Mouse (Mus musculus) left cerebral cortex, adult 8-10 months (tissue): Measurements from ENCODE around the gene Fgfr2. TPM values are rescaled to one million over a fixed set of nuclear protein-coding genes. Genes with fewer than 3 reads are reported as not detected.

Experiments
- DNase-seq, 2 experiments: peaks; one replicate each; pipeline ENCODE4 v3.0.0; 2022; ENCODE audit warnings: low spot score in 2 of 2
- total RNA-seq, 4 experiments: library from RNA; stranded (reverse); gene quantifications; 2 replicates each; pipeline ENCODE4 v1.2.4; 2022

The Fgfr2 gene
- total RNA-seq, 4 experiments from 2014 or later = 50.6 to 73.1 (median 64.8) TPM

DNA sequence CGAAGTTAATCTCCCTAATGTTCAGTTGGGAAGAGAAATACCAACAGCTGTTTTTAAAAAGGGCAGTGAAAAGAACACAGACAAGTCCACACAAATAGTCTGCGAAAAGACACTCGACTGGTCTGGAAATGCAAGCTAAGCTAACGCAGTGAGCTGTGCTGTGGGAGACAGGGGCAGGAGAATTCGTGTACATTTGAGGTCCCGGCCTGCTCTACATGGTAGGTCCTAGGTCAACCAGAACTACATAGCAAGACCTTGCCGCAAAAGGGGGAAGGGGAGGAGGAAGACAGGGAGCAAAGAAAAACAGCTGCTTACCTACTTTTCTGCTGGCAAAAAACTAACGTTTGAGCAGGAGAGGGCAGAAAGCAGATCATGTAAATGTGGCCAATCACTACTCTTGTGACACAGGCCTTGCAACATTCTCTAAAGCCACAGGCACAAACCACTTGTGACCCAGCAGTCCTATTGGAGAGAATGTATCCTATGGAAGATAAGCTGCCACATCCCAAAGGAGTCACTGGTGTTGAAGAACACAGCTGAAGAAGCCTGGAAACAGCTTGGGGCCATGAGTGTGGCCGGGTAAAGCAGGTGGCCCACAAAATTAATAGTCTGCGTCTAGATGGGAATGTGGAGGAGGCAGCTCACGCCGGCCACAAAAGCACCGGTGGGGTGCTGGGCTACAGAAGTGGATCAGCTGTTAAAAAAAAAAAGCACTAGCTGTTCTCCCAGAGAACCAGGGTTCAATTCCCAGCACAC is 396.9 kb downstream of the Fgfr2 start:
- DNase-seq = no peak

- no peak for DNase-seq
Observed at GRCm38 (mm10) chr7:132724501-132725062, 398.6 kb downstream of the Fgfr2 start.

- DNase-seq = peak in 1 of 2 experiments; percentile 70
Observed at GRCm38 (mm10) chr7:132723906-132724305, 399.2 kb downstream of the Fgfr2 start.

DNA sequence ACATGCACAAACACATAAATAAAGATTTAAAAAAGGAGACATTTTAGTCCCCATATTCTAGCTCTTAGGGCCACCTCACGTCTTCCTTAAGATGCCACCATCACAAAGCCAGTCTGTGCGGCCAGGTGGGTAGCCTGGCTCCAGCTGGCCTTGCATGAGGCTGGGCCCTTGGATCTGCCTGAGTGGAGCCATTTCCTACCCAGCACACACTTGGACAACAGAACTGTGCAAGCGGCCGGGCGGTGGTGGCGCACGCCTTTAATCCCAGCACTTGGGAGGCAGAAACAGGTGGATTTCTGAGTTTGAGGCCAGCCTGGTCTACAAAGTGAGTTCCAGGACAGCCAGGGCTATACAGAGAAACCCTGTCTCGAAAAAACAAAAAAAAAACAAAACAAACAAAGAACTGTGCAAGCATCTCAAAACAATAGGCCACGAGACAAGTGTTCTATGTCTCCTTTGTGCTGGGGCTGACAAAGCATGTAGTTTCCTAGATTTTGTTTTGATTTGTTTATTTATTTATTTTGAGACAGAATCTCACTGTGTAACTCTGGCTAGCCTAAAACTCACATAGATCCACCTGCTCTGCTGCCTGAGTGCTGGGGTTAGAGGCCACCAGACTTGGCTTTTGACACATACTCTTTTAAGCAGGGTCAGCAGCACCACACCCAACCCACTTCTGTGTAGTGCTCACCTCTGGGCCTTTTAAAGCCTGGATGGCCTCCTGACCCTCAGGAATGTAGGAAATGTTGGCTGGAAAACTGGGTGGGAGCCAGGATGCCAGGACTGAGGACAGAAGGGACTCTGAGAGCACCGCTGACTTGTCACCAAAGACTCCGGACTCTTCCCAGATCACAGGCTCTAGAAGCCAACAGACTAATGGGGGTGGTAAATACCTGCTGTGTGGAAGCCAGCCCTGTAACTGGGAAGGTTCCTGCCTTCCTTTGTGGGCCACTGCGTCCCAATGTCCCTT is 400.5 kb downstream of the Fgfr2 start:
- DNase-seq = no peak

DNA sequence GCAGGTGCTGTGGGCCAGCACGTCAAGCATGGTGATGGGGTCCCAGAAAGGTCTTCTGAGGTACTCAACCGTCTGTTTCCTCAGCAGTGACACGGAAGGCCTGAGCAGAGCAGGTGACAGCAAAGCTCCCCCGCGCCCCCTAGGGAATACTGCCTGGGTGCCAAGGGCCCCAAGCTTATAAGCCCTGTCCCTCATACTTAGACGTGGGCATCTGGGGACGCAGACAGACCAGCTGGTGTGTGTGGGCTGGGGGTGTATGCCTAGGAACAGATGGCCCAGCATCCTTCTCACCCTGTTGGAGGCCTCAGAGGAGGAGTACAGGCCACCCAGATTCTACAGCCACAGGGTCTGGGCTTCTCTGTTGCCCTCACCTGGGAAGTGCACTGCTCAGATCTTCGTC is 402.6 kb downstream of the Fgfr2 start:
- DNase-seq = peak in 1 of 2 experiments; percentile 79

- no peak for DNase-seq
Observed at GRCm38 (mm10) chr7:132719570-132719969, 403.6 kb downstream of the Fgfr2 start.

DNA sequence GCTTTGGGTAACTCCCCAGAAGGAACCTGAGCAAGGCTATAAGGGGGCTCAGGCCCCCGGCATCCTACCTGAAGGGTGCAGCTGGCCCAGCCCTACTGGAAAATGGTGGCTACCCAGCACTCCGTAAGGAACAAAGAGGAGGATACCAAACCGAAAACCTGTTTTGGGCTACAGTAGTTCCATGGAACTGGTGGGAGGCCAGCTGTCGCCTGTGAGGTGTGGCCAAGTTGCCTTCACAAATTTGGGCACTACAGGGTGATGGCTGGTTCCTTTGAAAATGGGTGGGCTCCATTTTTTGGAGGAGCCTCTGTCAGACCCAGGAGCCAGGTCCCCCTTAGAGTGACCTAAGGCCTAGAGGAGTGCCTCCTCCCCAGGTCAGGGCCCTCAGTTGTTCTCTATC is 407.9 kb downstream of the Fgfr2 start:
- DNase-seq = no peak

DNA sequence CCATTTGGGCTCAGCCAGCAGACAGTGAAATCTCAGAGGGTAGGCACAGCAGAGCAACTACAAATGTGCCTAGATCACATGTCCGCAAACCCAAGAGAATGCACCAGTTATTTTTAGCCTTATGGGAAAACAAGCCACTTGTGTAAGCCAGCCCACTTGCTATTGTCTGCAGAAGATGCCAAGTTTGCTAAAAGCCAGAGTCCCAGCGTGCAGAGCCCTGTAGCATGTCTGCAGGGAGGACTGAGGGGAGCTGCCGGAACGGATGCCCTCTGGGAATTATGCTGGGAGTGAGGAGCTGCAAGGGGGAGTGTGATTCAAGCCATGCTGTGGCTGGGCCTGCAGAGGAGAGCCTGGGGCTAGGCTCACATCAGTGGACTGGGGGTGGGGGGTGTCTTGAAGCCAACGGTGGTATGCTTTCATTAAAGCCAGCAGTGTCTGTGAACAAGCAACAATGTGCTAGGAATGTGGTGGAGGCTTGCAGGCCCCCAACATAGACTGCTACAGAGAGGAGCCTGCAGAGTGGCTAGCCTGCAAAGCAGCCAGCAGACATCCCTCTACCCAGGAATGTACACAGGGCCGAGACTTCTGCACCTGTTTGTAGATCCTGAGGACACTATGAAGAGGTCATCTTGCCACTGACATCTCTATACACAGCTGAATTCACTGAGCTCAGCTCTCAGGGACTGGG is 408.8 kb downstream of the Fgfr2 start:
- DNase-seq = peak in 1 of 2 experiments; percentile 81

DNA sequence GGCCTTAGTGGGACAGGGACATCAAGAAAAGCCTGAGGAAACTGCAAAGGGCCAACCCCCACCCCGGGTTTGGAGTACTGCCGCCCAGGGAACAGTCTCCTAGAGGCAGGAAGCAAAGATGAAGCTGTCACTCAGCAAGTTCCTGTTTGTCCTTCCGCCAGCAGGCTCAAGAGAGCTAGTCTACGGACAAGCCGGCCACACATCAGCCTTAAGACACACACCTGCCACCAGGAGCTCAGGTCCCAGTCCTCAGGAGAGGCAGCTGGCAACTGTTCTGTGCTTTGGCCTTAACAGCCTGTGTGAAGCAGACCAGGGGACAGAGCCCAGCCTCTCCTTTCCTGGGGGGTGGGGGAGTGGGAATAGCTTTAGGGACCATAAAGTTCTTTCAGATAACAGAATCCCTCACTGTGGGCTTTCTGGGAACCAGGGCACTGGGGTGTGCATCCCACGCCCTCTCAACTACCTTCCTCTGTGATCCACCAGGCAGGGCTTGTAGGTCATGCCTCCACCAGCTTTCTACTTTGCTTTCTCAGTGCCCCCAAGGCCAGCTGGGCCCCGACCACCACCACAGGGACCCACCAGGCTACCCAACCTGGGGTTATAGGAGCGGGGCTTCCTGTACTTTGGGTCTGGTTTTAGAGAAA is 409.5 kb downstream of the Fgfr2 start:
- DNase-seq = no peak

- no peak for DNase-seq
Observed at GRCm38 (mm10) chr7:132712956-132713355, 410.2 kb downstream of the Fgfr2 start.

- no peak for DNase-seq
Observed at GRCm38 (mm10) chr7:132712044-132712708, 411.0 kb downstream of the Fgfr2 start.

GRCm38 (mm10) chr7:132711579-132711978 is 411.6 kb downstream of the Fgfr2 start:
- no peak for DNase-seq

DNA sequence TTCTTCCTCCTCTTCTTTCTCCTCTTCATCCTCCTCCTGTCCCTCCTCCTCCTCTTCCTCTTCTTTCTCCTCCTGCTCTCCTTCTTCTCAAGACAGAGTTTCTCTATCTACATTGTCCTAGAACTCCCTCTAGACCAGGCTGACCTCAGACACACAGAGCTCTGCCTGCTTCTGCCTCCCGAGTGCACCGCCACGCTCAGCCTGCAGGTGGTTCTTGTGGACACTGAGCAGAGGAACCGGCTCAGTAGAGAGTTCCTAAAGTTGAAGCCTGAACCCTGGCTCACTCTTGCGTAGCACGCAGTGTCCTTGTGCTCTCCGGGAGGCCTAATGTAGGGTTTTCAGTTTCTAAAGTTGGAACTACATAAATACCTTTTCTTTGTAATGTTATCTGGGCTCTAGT is 418.0 kb downstream of the Fgfr2 start:
- no peak for DNase-seq

DNA sequence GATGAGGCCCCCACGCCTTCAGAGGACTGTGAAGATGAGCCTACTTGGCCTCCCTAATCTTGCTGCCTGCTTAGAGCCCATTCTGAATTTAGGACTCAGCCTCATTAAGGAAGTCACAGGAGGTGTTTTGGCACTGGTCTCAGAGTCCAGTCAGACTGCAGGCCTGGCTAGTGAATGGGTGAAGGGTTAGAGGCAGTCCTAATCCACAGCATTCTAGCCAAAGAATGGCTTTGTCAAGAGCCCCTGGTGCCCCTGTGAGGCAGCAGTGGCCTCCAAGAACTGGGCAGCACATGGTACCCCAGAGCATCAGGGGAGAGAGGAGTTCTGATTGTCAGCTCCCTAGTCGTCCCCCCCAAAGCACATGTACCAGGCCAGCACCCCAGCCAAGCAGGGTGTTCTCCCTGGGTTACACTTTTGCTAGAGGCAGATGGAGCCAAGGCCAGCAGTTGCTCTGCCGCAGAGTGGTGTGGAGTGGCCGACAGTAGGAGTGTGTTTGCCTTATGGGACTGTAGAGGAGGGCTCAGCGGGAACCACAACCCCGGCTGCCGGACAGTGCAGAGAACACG is 418.8 kb downstream of the Fgfr2 start:
- DNase-seq = no peak

- no peak for DNase-seq
Observed at GRCm38 (mm10) chr7:132703515-132704309, 419.4 kb downstream of the Fgfr2 start.

DNA sequence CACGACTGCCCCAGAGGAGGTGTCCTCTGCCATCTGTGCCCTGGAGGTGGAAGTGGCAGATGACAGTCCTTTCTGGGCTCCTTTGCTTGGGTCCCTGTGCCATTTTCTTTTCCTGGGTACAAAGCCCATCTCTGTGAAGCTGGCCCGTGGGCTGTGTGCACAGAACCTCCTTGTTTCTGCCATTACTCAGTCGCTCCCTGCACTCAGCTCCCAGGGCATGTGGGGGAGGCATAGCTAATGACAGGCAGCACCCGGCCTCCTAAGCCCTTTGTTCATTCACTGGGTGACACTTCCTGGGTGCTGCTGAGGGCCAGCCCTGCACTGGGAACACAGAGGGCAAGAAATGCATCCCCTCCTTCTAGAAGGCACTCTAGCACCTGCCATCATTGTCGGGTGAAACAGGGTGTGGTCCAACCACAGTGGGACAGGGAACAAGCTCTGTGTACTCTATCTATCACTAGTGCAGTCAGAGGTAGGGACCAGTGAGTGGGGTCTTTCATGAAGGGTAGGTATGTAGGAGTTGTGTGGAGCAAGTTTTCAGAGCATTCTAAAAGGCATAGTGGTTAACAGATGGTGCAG is 420.6 kb downstream of the Fgfr2 start:
- peak in 1 of 2 experiments; percentile 60 for DNase-seq

DNA sequence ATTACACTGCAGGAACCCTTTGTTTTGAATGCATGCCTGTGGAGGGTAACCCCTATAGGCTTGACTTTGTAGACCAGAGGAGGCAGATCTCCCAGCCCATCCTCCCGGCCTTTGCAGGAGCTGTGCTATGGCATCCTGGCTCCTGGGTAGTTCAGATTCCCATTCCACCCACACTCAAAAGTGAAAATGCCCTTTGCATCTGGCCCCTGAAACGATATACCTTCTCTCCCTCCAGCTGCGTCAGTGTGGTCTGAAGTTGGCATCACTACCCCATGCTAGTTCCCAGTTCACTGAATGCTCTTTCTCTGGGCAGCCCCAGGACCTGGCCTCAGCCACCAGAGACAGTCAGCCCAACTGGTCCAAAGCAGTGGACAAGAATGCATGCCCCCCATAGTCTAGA is 421.1 kb downstream of the Fgfr2 start:
- DNase-seq = no peak

DNA sequence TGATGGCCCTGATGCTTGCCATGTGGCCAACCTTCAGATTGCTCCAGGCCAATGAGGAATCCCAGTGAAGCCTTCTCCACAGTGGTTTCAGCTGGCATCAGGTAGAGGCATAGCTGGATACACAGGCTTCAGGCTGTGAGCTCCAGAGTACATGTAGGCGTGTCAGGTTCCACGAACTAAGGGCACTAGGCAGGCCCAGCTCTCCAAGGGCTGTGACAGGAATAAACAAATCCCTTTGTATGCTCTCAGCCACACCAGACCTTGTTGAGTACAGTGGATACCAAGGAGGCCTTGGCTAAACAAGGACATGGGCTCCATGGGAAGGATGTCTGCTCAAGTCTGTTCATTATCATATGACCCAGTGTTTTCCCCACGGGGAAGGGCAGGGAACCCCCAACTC is 421.7 kb downstream of the Fgfr2 start:
- no peak for DNase-seq

- DNase-seq = no peak
Observed at GRCm38 (mm10) chr7:132700107-132700506, 423.0 kb downstream of the Fgfr2 start.
